Mouse (Mus musculus) embryonic facial prominence, embryonic 14.5 days (tissue): Measurements from ENCODE around the gene Shpk. TPM values are rescaled to one million over a fixed set of nuclear protein-coding genes. Genes with fewer than 3 reads are reported as not detected.
A peak's percentile ranks its signal among the peaks of the same experiment; 100 is the strongest.

Source experiments
- ATAC-seq: fragments of 200-750 bp; cut with Nextera tagmentation; 2 replicates; pipeline ENCODE4 v1.8.0; 2017; ENCODE audit warnings: low read depth, moderate number of reproducible peaks, moderate TSS enrichment
- DNase-seq: peaks from one replicate; pipeline ENCODE4 v3.0.0-alpha.2; 2015; ENCODE audit warnings: low spot score
- H3K27ac ChIP-seq: fragments of 300-500 bp; sonication (generic); replicated peaks from 2 replicates; pipeline ENCODE4 v1.5.1; 2014; ENCODE audit warnings: low read depth, mild to moderate bottlenecking, low read length, moderate library complexity
- H3K27me3 ChIP-seq: fragments of 300-500 bp; sonication (generic); replicated peaks from 2 replicates; pipeline ENCODE4 v1.6.1; 2014; ENCODE audit warnings: low read length; ENCODE audit not compliant: control insufficient read depth, insufficient read depth
- H3K36me3 ChIP-seq: fragments of 300-500 bp; sonication (generic); 2 replicates; pipeline ENCODE4 v1.6.1; 2014; ENCODE audit warnings: low read length, mixed read lengths; ENCODE audit not compliant: control insufficient read depth, insufficient read depth
- H3K4me1 ChIP-seq: fragments of 300-500 bp; sonication (generic); 2 replicates; pipeline ENCODE4 v1.6.1; 2014; ENCODE audit warnings: antibody characterized with exemption, low read length; ENCODE audit not compliant: control insufficient read depth, insufficient read depth
- H3K4me2 ChIP-seq: fragments of 300-500 bp; sonication (generic); 2 replicates; pipeline ENCODE4 v1.6.1; 2014; ENCODE audit warnings: low read depth, mild to moderate bottlenecking, low read length, moderate library complexity, mixed read lengths
- H3K4me3 ChIP-seq: fragments of 300-500 bp; sonication (generic); 2 replicates; pipeline ENCODE4 v1.5.1; 2014; ENCODE audit warnings: low read depth, mild to moderate bottlenecking, low read length
- H3K9ac ChIP-seq: fragments of 300-500 bp; sonication (generic); 2 replicates; pipeline ENCODE4 v1.6.1; 2014; ENCODE audit warnings: low read depth, mild to moderate bottlenecking, low read length, moderate library complexity, mixed read lengths
- H3K9me3 ChIP-seq: fragments of 300-500 bp; sonication (generic); 2 replicates; pipeline ENCODE4 v1.6.1; 2016; ENCODE audit warnings: low read length; ENCODE audit not compliant: control insufficient read depth
- WGBS: fragments of 180-500 bp; shearing (Covaris S2); extraction: QIAGEN DNeasy Blood & Tissue Kit; methylation state at CpG from one replicate; pipeline ENCODE4 v1.1.7; 2014; 5-methylcytosine and 5-hydroxymethylcytosine counted together
- polyA plus RNA-seq: library from polyadenylated mRNA; unstranded; fragments of >200 nt; fragmentation: Nextera tagmentation; extraction: Ambion mirVana; gene quantifications from 2 replicates; pipeline ENCODE4 v1.2.1, GENCODE M21; 2014

Shpk gene
- polyA plus RNA-seq, 1 experiment from 2014 or later = 1.6 TPM

DNA sequence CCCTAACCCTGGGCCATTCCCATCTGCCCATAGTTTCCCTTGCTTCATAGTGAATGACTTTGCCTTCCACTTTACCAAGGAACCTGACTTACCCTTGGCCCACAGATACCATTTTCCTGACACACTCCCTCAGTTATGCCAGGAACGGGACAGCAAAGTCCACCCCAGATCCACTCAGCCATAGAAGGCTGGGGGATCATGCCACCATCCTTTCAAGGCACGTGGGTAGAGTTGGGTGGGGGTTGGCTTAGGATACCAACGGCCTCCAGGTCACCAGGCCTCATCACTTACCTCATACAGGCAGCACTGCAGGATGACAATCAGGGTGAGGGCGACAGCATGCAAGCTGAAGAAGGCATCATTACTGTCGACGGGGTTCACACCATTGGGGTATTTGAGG lies 12.0 kb upstream of the Shpk start:
- no peaks in the 10 kb centered on the region for H3K4me1 ChIP-seq
- H3K27me3 ChIP-seq = no peaks in the 10 kb centered on the region
- ATAC-seq (no peak), DNase-seq (no peak)
- no peak overlapping the region for H3K27ac ChIP-seq
- 90% methylated on average over 6 of the region's 6 CpGs for WGBS
- H3K9ac ChIP-seq = no peak overlapping the region
- no peak overlapping the region for H3K4me3 ChIP-seq
- H3K36me3 ChIP-seq = peaks cover 70% of the 10 kb centered on the region
- no peak overlapping the region for H3K4me2 ChIP-seq
- no peaks in the 10 kb centered on the region for H3K9me3 ChIP-seq

DNA sequence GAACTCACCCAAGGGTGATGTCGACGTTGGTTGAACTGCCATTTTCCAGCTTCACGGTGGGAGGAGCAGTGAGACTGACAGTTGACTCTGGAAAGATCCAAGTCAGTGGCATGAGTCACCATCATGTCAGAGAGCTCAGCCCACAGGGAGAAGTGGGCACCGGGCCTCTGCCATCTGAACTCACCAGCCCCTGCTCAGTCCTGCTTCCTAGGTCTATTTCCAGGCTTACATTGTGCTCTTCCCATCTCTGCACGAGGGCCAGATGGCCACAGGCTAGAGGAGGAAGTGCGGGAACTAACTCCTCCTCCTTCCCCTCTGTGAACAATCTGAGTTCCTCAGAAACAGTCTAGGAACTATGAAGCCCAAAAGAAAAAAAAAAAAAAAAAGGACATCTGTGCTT lies 6.2 kb upstream of the Shpk start:
- 67% methylated on average over 6 of the region's 6 CpGs for WGBS
- H3K4me2 ChIP-seq = no peak overlapping the region
- no peak overlapping the region for H3K9ac ChIP-seq
- ATAC-seq = no peak
- peaks cover 44% of the 10 kb centered on the region for H3K36me3 ChIP-seq
- DNase-seq = no peak
- H3K4me1 ChIP-seq = no peaks in the 10 kb centered on the region
- no peak overlapping the region for H3K4me3 ChIP-seq
- no peak overlapping the region for H3K27ac ChIP-seq
- H3K27me3 ChIP-seq = no peaks in the 10 kb centered on the region
- no peaks in the 10 kb centered on the region for H3K9me3 ChIP-seq

DNA sequence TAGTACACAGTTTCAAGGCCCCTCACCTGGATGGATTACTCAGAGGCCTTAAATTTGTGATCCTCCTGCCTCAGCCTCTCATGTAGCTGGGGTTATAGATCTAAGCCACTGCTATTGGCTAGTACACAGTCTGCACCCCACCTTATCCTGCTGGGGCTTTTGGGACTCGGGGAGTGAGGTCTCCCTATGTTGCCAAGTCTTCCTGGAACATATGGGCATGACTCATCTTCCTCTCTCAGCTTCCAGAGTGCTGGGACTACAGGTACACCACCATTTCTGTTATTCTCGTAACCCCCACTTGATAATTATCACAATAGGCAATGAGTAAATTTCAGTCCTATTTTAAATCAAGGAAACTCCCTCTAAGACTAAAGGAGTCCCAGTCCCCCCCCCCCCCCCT lies 4.8 kb upstream of the Shpk start:
- Histone ChIP-seq H3K4me2 (no peak overlapping the region), H3K9ac (no peak overlapping the region), H3K27ac (no peak overlapping the region), H3K9me3 (no peaks in the 10 kb centered on the region), H3K4me1 (0 out of 2 replicates have a peak, but pooled peaks cover 3% of the 10 kb centered on the region), H3K27me3 (no peaks in the 10 kb centered on the region), H3K4me3 (no peak overlapping the region), H3K36me3 (peaks cover 34% of the 10 kb centered on the region)
- no peak for DNase-seq
- ATAC-seq = no peak
- WGBS = 73% methylated on average over 2 of the region's 2 CpGs

DNA sequence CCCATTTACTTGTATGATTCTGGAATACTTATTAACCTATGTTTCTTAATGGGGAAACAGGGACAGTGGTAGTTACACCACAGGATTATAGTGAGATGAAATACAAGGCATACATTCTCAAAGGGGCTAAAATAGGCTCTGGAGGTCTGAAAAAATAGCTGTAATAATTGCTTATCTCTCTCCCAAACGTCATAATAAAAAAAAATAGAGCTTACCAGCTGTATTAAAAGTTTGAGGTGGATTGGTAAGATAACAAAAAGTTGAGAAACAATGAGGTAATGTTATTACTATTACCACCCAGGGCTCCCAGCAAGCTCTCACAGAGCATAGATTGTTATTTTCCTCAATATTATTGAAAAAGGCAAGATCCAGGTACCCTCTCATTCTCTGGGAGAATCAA lies 1.1 kb upstream of the Shpk start:
- no peak overlapping the region for H3K27ac ChIP-seq
- H3K36me3 ChIP-seq = 0 out of 2 replicates have a peak, but pooled peaks cover 5% of the 10 kb centered on the region
- H3K4me1 ChIP-seq = 0 out of 2 replicates have a peak, but pooled peaks cover 3% of the 10 kb centered on the region
- H3K9ac ChIP-seq = peak overlapping the region; percentile 83
- no peaks in the 10 kb centered on the region for H3K27me3 ChIP-seq
- DNase-seq (no peak), ATAC-seq (no peak)
- H3K4me3 ChIP-seq = peak overlapping the region; percentile 73
- peak overlapping the region; percentile 96 for H3K4me2 ChIP-seq
- no peaks in the 10 kb centered on the region for H3K9me3 ChIP-seq
- WGBS = 0% methylated on average over 1 of the region's 1 CpGs

DNA sequence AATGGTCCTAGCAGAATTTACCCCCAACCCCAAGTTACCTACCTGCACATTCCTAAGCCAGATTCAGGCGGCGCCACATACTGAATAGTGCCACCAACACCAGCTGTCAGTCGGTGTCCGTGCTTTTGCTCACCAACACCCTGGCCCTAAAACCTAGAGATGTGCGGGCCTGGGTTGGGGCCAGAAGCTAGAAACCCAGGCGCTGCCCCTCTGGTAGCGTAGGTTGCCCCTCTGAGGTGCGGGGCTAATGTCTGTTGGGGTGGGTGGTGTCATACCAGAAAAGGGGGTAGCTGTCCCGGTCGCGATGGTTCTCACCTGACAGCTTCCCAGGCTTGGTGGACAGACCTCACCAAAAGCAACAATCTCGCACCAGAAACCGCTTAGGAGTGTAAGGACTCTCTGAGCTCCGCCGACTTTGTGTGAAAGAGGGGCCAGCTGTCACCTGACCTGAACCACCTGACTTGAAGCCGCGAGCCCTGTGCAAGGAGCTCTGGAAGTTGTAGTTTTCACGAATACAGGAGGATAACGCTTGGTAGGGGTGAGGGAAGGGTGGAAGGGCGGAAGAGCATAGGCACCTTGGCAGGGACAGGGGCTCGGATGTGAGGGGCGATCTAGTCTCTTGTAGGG lies 544 bp upstream of the Shpk start, which contains the start of gene Ctns:
TSS of gene Ctns (minus strand) at position 440 of the 627 bp plus-strand sequence.
- 3% methylated on average over 21 of the region's 22 CpGs for WGBS
- Histone ChIP-seq H3K9ac (peak within 1 kb of the TSS; percentile 83), H3K4me3 (peak within 1 kb of the TSS; percentile 73), H3K4me1 (0 out of 2 replicates have a peak, but pooled peaks cover 3% of the 10 kb centered on the region), H3K36me3 (0 out of 2 replicates have a peak, but pooled peaks cover 5% of the 10 kb centered on the region), H3K27me3 (no peaks in the 10 kb centered on the region), H3K27ac (no peak within 1 kb of the TSS), H3K9me3 (no peaks in the 10 kb centered on the region), H3K4me2 (peak within 1 kb of the TSS; percentile 96)
- DNase-seq (peak; percentile 95), ATAC-seq (peak; percentile 97)

DNA sequence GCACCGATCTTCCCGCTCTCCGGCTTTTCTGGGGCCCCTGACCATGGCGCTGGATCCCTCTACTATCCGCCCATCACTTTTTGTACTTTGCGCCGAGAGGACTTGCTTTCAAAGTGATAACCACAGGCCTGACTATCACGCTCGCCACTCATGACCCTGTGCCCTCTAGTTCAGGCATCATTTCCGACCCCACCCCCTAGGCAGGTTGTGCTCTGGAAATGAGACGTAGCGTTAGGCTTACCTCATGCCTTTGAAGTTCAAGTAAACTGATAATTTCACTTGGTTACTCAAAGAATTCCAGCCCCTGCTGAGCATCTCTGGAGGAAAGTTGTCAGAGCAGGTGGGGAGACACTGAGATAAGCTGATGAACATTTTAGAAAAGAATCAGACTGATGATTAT lies 619 bp downstream of the Shpk start:
- no peak overlapping the region for H3K27ac ChIP-seq
- H3K4me2 ChIP-seq = peak overlapping the region; percentile 96
- DNase-seq (no peak), ATAC-seq (no peak)
- H3K4me3 ChIP-seq = peak overlapping the region; percentile 73
- H3K36me3 ChIP-seq = no peaks in the 10 kb centered on the region
- 6% methylated on average over 12 of the region's 12 CpGs for WGBS
- H3K9ac ChIP-seq = peak overlapping the region; percentile 74
- H3K4me1 ChIP-seq = 0 out of 2 replicates have a peak, but pooled peaks cover 3% of the 10 kb centered on the region
- no peaks in the 10 kb centered on the region for H3K9me3 ChIP-seq
- no peaks in the 10 kb centered on the region for H3K27me3 ChIP-seq

DNA sequence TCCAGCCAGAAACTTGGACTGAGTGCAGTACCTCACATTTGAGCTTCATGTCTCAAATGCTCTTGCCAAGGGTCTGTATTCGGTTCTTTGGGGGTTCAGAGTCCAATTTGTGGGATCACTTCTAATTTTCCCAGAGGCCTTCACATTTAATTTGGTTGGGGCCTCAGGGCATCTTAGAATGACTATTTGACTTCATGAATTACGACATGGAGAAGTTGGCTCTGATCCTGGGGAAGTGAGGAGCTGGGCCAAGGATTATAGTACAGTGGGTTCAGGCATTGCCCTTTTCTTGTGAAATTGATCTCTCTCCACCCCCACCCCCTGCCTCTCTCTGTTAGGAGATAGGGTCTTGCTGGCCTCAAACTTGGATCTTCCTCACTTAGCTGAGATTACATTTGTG lies 1.8 kb downstream of the Shpk start:
- Histone ChIP-seq H3K4me2 (no peak overlapping the region), H3K4me1 (0 out of 2 replicates have a peak, but pooled peaks cover 3% of the 10 kb centered on the region), H3K9ac (no peak overlapping the region), H3K27ac (no peak overlapping the region), H3K9me3 (no peaks in the 10 kb centered on the region), H3K4me3 (no peak overlapping the region), H3K27me3 (no peaks in the 10 kb centered on the region), H3K36me3 (no peaks in the 10 kb centered on the region)
- 47% methylated on average over 2 of the region's 2 CpGs for WGBS
- ATAC-seq (no peak), DNase-seq (no peak)

DNA sequence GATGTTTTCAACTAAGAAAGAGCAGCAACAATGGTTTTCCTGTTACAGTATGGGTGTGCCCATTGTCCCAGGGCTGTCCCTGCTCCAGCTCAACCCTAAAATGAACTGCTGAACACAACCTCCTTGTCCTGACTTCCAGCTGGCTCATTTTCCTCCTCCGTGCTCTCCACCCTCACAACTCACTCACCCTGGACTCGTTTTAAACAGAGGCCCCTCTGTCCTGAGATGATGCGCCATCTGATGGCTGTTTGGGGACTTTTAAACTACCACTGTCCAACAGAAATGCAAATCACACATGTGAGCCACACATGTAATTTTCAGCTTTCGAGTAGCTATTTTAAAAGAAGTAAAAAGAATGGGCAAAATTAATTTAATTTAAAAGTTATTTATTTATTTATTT lies 2.3 kb downstream of the Shpk start:
- Histone ChIP-seq H3K27me3 (no peaks in the 10 kb centered on the region), H3K4me2 (no peak overlapping the region), H3K27ac (no peak overlapping the region), H3K4me1 (0 out of 2 replicates have a peak, but pooled peaks cover 3% of the 10 kb centered on the region), H3K9ac (no peak overlapping the region), H3K4me3 (no peak overlapping the region), H3K9me3 (no peaks in the 10 kb centered on the region), H3K36me3 (no peaks in the 10 kb centered on the region)
- DNase-seq = no peak
- WGBS = 32% methylated on average over 4 of the region's 4 CpGs
- ATAC-seq = no peak

DNA sequence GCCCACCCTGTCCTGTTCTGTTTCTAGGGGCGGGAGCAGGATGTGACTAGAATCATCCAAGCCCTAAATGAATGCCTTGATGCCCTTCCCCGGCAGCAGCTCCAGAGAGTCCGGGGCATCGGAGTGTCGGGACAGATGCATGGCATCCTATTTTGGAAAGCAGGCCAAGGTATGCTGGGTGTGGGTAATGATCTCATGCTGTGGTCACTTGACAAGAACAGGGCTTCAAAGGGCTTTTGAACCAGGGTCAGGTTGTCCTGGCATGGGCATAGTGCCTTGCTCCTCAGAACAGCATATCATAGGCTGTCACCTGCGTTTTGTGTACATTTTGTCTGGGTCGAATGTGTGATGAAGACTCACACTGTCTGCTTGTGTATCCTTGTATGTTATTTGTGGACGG lies 4.6 kb downstream of the Shpk start:
- ATAC-seq = no peak
- 84% methylated on average over 8 of the region's 8 CpGs for WGBS
- DNase-seq = no peak

More for the DNA sequence above, 4.6 kb downstream of the Shpk start:
- Histone ChIP-seq H3K4me1 (no peaks in the 10 kb centered on the region), H3K27me3 (no peaks in the 10 kb centered on the region), H3K4me2 (no peak overlapping the region), H3K27ac (no peak overlapping the region), H3K9me3 (no peaks in the 10 kb centered on the region), H3K9ac (no peak overlapping the region), H3K4me3 (no peak overlapping the region), H3K36me3 (no peaks in the 10 kb centered on the region)
